ENCODE assay signal across 8 mouse cellular contexts in genomic region chr12:70227121-70227932, GRCm38 (mm10). TPM values are rescaled to one million over a fixed set of nuclear protein-coding genes. Genes with fewer than 3 reads are reported as not detected.
DNase-seq lines count a peak whose midpoint lies in the region; TF ChIP-seq lines count a peak whose summit lies in the region.

No protein-coding gene starts in this region.

- no peaks in the 10 kb centered on the region for H3K9me3 ChIP-seq in forebrain, embryonic 10.5 days

- peak; percentile 28 to 37 for DNase-seq in B cell, adult 2 months
- peak; percentile 91 for DNase-seq in adrenal gland, postnatal 10 days
- DNase-seq in forebrain, embryonic 10.5 days (ENCODE audit: extremely low spot score, low spot score) = peak; percentile 53
- DNase-seq in heart, postnatal 14 days = peak; percentile 84 to 85
- peak; percentile 24 for DNase-seq in large intestine, adult 2 months (ENCODE audit: low read depth, low spot score)
- DNase-seq in mesoderm, embryonic 11.5 days (ENCODE audit: low read depth, low spot score) = peak; percentile 84
- DNase-seq in spleen, adult 2 months (ENCODE audit: low read depth in 1 of 2, low spot score in 2 of 2) = peak in 1 of 2 experiments; percentile 27
- no peak for DNase-seq in adipocyte (ENCODE audit: low spot score)

- 1% methylated on average over 52 of the region's 52 CpGs for WGBS in forebrain, embryonic 10.5 days
- WGBS in large intestine, adult 2 months = 6% methylated on average over 52 of the region's 52 CpGs
- WGBS in spleen, adult 2 months = 2% methylated on average over 52 of the region's 52 CpGs

- peak; percentile 20; the same call in 1 of the 2 replicates for TF ChIP-seq POLR2A in spleen, adult 2 months (IDR thresholded peaks at IDR 0.05; ENCODE audit: low read depth, low read length)

- H3K27me3 ChIP-seq in forebrain, embryonic 10.5 days (ENCODE audit: poor library complexity, severe bottlenecking) = peaks cover 67% of the 10 kb centered on the region
- H3K27me3 ChIP-seq in spleen, adult 2 months (ENCODE audit: control insufficient read depth, insufficient read depth, low read length) = no peaks in the 10 kb centered on the region

- H3K36me3 ChIP-seq in forebrain, embryonic 10.5 days (replicated peaks) = no peaks in the 10 kb centered on the region
- H3K36me3 ChIP-seq in spleen, adult 2 months (ENCODE audit: control insufficient read depth, insufficient read depth, low read length) = no peaks in the 10 kb centered on the region

- H3K4me1 ChIP-seq in forebrain, embryonic 10.5 days = peaks cover 41% of the 10 kb centered on the region
- peaks cover 5% of the 10 kb centered on the region for H3K4me1 ChIP-seq in spleen, adult 2 months (ENCODE audit: control insufficient read depth, insufficient read depth, insufficient read length)

- TF ChIP-seq CTCF in spleen, adult 2 months (IDR thresholded peaks at IDR 0.05; ENCODE audit: extremely low read depth, insufficient read depth, insufficient read length, insufficient replicate concordance) = no peak

- peak overlapping the region; percentile 59 for H3K4me3 ChIP-seq in forebrain, embryonic 10.5 days
- H3K4me3 ChIP-seq in spleen, adult 2 months (ENCODE audit: extremely low read depth, insufficient read depth, insufficient read length) = peak overlapping the region; percentile 58

- H3K27ac ChIP-seq in forebrain, embryonic 10.5 days = peak overlapping the region; percentile 74
- H3K27ac ChIP-seq in spleen, adult 2 months (ENCODE audit: insufficient read depth, low read length) = peak overlapping the region; percentile 29

- intact Hi-C loops in heart, postnatal 14 days (cut with DNase I) = no loop called here

RNA-seq across cellular contexts. Expression of gene Pygl, which starts 4.0 kb away (rescaled TPM):
- 10 to 100 TPM; 48.7 to 82.7 TPM for total RNA-seq in adrenal gland, postnatal 10 days (2021)
- 9.7 and 10.8 TPM in 2 replicates for polyA plus RNA-seq in forebrain, embryonic 10.5 days (2016; fragmentation: Nextera tagmentation; extraction: Ambion mirVana)
- total RNA-seq in heart, postnatal 14 days (2021) = 1 to 10 TPM; 5.9 to 8.3 TPM
- 2.5 and 6.0 TPM in 2 replicates for polyA plus RNA-seq in large intestine, adult 2 months (2012; rRNA removed)
- 12.9 and 13.2 TPM in 2 replicates for polyA plus RNA-seq in spleen, adult 2 months (2012; rRNA removed)
